Mouse (Mus musculus) heart, adult 18-20 months (tissue): Measurements from ENCODE around the gene Gatad1. TPM values are rescaled to one million over a fixed set of nuclear protein-coding genes. Genes with fewer than 3 reads are reported as not detected.
A peak's percentile ranks its signal among the peaks of the same experiment; 100 is the strongest.
"Not testable (repeated sequence)": the region's sequence is repeated elsewhere in the genome, so short reads cannot be mapped to it uniquely, and the experiment has no call there.

Source experiments
- DNase-seq, 2 experiments: peaks; one replicate each; pipeline ENCODE4 v3.0.0; 2021 to 2022; ENCODE audit warnings: mixed read lengths in 1 of 2
- long read RNA-seq, 2 experiments: library from polyadenylated mRNA; stranded (forward); transcript quantifications; one replicate each; pipeline ENCODE4 v2.0.0; 2021
- total RNA-seq, 2 experiments: library from RNA; stranded (reverse); gene quantifications; 2 replicates each; pipeline ENCODE4 v1.2.3; 2021

The Gatad1 gene
- 10 to 100 TPM; 90.0 to 90.6 TPM for total RNA-seq
- long read RNA-seq, experiment 1, transcript Gatad1-201 (5 exons, 2,545 nt), result major isoform, 33 of 80 reads
- long read RNA-seq, experiment 1, transcript Gatad1-202 (4 exons, 1,278 nt), result minor isoform, 5 of 80 reads
- long read RNA-seq, experiment 1, partial matches to known transcripts, result 7 of 80 reads
- long read RNA-seq, experiment 1, other reads (novel, unspliced or antisense), result 35 of 80 reads
- long read RNA-seq, experiment 2, transcript Gatad1-201 (5 exons, 2,545 nt), result major isoform, 12 of 56 reads
- long read RNA-seq, experiment 2, transcript Gatad1-202 (4 exons, 1,278 nt), result minor isoform, 5 of 56 reads
- long read RNA-seq, experiment 2, partial matches to known transcripts, result 5 of 56 reads
- long read RNA-seq, experiment 2, other reads (novel, unspliced or antisense), result 34 of 56 reads

- no peak for DNase-seq
Observed at GRCm38 (mm10) chr5:3657085-3657484, at the start of gene Gatad1. TSS of gene Gatad1 (minus strand) at chr5:3657185.

GRCm38 (mm10) chr5:3702180-3702579, 45.2 kb upstream of the Gatad1 start:
- DNase-seq, result no peak

DNA sequence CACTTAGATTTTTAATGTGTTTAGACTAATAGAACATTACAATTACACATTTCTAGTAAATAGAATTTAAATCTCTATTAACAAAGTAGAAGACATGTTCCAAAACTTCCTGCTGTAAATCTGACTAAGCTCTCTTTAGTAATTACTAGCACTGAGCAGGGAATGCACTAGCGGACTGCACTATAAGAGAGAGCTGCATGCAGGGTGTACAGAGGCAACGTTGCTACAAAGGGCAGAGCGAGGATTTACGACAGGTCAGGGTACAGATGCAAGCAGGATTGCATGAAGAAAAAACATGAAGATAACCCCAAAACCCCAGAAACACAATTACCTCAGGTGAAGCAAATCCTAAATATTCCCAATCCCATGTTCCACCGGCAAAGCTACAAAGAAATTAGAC, 43.0 kb upstream of the Gatad1 start:
- no peak for DNase-seq

GRCm38 (mm10) chr5:3696031-3696430, 39.0 kb upstream of the Gatad1 start:
- no peak for DNase-seq

DNA sequence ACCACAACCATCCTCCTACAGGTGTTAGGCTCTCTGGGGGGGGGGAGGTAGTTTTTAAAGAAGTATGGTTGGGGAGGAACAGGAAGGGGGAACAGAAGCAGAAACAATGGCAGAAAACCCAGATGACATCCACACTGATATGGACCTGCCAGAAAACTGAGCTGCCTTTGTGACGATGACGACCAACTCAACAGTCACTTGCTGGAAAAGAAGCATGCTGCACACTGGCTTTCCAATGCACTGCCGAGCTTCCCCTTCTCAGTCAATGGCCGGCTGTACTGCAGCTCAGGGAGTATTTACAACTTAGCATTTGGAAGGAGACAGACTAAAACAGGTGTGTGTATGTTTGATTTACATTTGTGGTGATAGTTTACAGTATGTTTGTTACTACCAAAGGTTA, 38.2 kb upstream of the Gatad1 start:
- DNase-seq, result no peak

DNA sequence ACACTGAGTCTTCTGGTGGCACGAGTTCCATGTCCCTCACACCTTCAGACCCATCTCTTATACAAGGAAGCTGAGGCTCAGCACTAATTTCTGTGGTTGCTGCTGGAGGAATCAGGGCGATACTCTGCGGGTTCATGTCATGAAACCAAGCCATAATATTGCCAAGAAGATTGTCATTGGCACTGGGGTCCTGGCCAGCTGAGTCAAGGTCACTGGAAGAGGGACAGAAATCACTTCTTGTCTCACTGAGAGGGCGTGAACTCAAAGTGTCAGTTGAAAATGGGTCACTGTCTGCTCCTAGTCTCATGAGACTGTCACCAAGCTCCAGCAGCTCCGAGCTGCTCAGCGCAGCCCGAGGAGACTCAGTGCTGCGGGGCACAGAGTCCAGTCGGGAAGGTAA, 36.0 kb upstream of the Gatad1 start:
- DNase-seq, result no peak

GRCm38 (mm10) chr5:3691283-3691682, 34.3 kb upstream of the Gatad1 start:
- no peak for DNase-seq

GRCm38 (mm10) chr5:3688298-3688697, 31.3 kb upstream of the Gatad1 start:
- DNase-seq, result no peak

GRCm38 (mm10) chr5:3669938-3670554, 13.1 kb upstream of the Gatad1 start:
- no peak for DNase-seq

- DNase-seq, result no peak
Observed at GRCm38 (mm10) chr5:3666585-3666984, 9.6 kb upstream of the Gatad1 start.

DNA sequence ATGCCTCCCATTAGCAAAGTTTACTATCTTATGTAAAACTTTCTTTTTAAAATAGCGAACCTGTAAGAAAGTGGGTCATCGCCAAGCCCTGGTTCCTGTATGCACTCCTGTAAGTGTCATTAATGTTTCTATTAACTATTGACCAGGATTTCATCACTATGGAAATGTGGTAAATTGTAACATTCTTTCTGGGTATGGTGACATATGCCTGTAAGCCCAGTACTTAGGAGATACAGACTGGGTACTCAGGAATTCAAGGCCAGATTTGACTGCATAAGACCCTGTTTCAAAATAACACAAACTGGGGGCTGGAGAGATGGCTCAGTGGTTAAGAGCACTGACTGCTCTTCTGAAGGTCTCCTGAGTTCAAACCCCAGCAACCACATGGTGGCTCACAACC, 8.2 kb upstream of the Gatad1 start:
- no peak for DNase-seq

DNA sequence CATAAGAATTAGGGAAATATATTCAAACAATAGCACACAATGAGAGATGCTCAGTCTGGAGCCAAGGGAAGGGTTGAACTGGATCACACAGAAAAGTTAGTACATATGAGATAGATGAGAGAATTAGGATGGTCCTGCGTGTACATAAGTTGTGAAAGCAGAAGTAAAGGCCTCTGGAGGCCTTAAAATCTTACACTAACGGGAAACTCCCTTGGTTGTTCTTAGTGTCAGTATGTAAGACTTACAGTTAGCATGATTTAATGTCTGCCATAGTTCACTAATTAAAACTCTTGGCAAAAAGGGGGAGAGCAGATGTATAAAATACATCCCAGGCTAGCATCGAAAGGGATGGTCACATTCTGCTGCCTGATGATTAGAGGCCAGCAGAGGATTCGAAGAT, 3.2 kb downstream of the Gatad1 start:
- no peak for DNase-seq

GRCm38 (mm10) chr5:3652903-3653575, 3.9 kb downstream of the Gatad1 start:
- not testable (repeated sequence) for DNase-seq

DNA sequence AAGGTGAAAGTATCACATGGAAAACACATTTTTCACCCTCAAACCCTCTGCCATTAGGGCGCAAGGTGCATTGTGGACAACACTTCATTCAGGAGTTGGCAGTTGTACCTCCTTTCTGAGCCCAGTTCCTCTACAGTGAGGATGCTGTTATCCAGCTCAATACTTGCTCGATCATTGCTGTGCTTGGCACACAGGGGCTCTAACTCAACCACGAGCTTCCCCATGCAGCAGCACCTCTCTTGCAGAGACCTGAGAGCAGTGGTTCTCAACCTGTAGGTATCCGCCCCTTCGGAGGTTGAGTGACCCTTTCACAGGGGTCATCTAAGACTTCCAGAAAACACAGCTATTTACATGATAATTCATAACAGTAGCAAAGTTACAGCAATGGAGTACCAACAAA, 5.4 kb downstream of the Gatad1 start:
- no peak for DNase-seq

DNA sequence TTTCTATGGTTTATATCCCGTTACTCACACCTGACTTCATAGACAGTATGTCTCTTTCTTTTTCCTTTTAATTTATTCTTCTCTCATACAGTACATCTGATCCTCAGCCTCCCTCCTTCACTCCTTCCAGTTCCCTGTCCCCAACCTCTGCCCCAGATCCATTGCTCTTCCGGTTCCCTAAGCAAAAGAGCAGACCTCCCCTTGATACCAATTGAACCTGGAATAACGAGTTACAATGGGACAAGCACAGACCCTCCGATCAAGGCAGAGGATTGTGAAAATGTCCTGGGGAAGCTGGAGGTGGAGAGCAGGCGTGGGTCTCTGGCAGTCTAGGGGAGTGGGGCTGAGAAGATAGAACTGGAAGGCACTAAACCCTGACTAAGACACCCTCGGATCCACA, 6.1 kb downstream of the Gatad1 start, which contains the start of gene Tmbim7:
TSS of gene Tmbim7 (plus strand) at position 301 of the 400 bp plus-strand sequence.
- no peak for DNase-seq

- no peak for DNase-seq
Observed at GRCm38 (mm10) chr5:3648849-3649210, 8.2 kb downstream of the Gatad1 start.

GRCm38 (mm10) chr5:3648206-3648848, 8.7 kb downstream of the Gatad1 start:
- no peak for DNase-seq

GRCm38 (mm10) chr5:3647708-3648121, 9.3 kb downstream of the Gatad1 start:
- peak; percentile 90 to 94 for DNase-seq

GRCm38 (mm10) chr5:3646991-3647707, 9.8 kb downstream of the Gatad1 start:
- DNase-seq, result peak; percentile 63 to 73

DNA sequence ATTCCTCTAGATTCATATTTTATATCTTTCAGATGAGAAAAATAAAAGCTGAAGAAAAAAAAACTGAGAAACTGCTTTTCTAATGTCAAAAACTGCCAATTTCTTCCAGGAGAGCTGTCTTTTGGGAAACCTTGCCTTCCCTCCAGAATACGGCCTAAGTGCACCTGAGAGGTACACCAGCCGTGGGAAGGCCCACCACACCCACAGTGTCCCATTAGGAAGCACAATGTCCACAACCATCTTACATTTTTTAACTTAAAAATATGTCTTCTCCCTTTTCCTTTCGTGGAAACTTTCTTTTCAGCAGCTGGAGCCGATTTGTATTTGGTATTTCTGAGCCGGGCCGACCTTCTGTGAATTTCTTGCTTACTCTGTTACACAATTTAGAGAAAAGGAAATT, 10.4 kb downstream of the Gatad1 start:
- DNase-seq, result no peak

DNA sequence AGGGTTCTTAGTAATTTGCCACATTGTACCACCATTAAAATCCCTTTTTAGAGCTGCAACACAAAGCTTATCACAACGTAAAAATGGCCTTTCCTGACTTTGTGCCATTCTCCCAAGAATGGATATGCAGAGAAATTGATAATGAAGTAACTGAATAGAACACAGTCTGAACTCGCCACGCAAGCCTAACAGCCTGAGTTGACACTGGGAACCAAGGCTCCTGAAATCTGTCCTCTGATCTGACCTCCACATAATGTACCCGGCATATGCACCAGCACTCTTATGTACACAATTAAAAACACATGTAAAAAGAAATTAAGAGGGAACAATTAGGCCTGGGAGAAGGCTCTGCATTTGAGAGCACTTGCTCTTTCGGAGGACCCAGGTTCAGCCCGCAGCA, 11.7 kb downstream of the Gatad1 start:
- DNase-seq, result no peak

DNA sequence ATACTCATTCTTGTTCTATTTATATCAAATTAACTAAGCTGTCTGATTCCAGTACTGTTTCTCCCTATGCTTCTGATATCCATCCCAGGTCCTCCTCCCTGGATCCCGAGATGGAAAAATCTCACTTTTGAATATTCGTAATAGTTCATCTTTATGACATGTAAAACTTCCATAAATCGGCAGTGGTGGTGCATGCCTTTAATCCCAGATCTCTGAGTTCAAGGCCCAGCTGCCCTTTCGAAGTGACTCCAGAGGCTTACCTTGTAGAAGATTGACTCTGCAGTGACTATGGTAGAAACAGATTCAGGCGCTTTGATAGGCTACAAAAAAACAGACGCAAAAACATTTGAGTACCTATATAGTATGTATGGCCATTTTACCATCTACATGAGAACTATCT, 12.4 kb downstream of the Gatad1 start:
- DNase-seq, result no peak
